Mouse (Mus musculus) heart, adult 2 months (tissue): ENCODE measurements around the gene Nupr1. TPM values are rescaled to one million over a fixed set of nuclear protein-coding genes. Genes with fewer than 3 reads are reported as not detected.

Source experiments
- DNase-seq, 2 experiments: peaks; one replicate each; pipeline ENCODE4 v3.0.0; 2021
- H3K27ac ChIP-seq: fragments of 200-600 bp; 2 replicates; pipeline ENCODE4 v1.8.1; 2022
- H3K27me3 ChIP-seq: fragments of 200-500 bp; 2 replicates; pipeline ENCODE4 v1.6.1; 2012; ENCODE audit warnings: mild to moderate bottlenecking, low read length, inconsistent platforms, mixed read lengths; ENCODE audit not compliant: control insufficient read depth, insufficient read depth
- H3K36me3 ChIP-seq: fragments of 200-500 bp; 2 replicates; pipeline ENCODE4 v1.6.1; 2012; ENCODE audit warnings: low read length, inconsistent platforms; ENCODE audit not compliant: control insufficient read depth, insufficient read depth
- H3K4me1 ChIP-seq: fragments of 200-500 bp; 2 replicates; pipeline ENCODE4 v1.6.1; 2011; ENCODE audit warnings: low read length; ENCODE audit not compliant: control insufficient read depth, insufficient read depth
- H3K4me3 ChIP-seq: fragments of 200-600 bp; 2 replicates; pipeline ENCODE4 v1.8.1; 2022
- H3K79me2 ChIP-seq: fragments of 200-500 bp; replicated peaks from 2 replicates; pipeline ENCODE4 v1.6.1; 2012; ENCODE audit warnings: mild to moderate bottlenecking, inconsistent platforms, low read length, moderate library complexity, mixed read lengths; ENCODE audit not compliant: control insufficient read depth, insufficient read depth
- H3K9ac ChIP-seq: fragments of 200-500 bp; 2 replicates; pipeline ENCODE4 v1.6.1; 2012; ENCODE audit warnings: low read depth, mild to moderate bottlenecking, control low read depth, inconsistent platforms, low read length, mixed read lengths
- CTCF ChIP-seq: fragments of 200-600 bp; IDR thresholded peaks from 2 replicates; pipeline ENCODE4 v1.8.1; 2022; ENCODE audit warnings: antibody characterized with exemption, mild to moderate bottlenecking, moderate library complexity
- EP300 ChIP-seq: fragments of 200-500 bp; IDR thresholded peaks from 2 replicates; pipeline ENCODE4 v1.6.1; 2011; ENCODE audit warnings: low read depth, low read length, control low read depth; ENCODE audit not compliant: insufficient read depth
- POLR2A ChIP-seq: fragments of 200-500 bp; IDR thresholded peaks from 2 replicates; pipeline ENCODE4 v1.6.1; 2011; ENCODE audit warnings: mild to moderate bottlenecking, low read depth, low read length, control low read depth; ENCODE audit not compliant: insufficient read depth
- WGBS: fragments of 180-500 bp; shearing (Covaris S2); methylation state at CpG from one replicate; pipeline ENCODE4 v1.1.7; 2018; 5-methylcytosine and 5-hydroxymethylcytosine counted together
- intact Hi-C: fragments of 180-260 bp; cut with DNase I; formaldehyde crosslinking; loops from one replicate; pipeline ENCODE4 v1.15.1; 2025
- polyA plus RNA-seq: library from polyadenylated mRNA; depleted of rRNA; stranded (reverse); fragments of >200 nt; gene quantifications from 2 replicates; pipeline ENCODE4 v1.2.3, GENCODE M21; 2012
- total RNA-seq, 2 experiments: library from RNA; stranded (reverse); gene quantifications; 2 replicates each; pipeline ENCODE4 v1.2.3; 2021

The Nupr1 gene
- total and polyA plus RNA-seq, 3 experiments: 4.8 to 13.9 (median 6.5) TPM

DNA sequence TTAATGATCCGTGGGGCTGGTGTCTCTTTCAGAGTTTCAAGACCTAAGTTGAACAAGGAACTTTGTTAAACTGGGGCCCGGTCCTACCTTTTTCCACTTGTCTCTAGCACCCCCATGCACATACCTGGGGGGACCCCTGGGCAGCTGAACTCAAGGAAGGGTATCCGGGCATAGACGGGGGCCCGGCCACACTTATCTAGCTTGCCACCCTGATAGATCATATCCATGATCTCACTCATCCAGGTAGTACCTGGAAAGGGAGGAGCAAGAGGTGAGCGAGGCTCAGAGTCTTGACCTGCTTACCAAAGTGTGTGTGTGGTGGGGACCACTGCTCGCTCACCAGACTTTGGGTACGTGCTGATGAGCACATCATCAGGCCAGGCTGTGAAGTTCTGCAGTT is 44.4 kb upstream of the Nupr1 start:
- TF ChIP-seq CTCF (no peak), EP300 (no peak), POLR2A (no peak)
- Histone ChIP-seq H3K27me3 (no peaks in the 10 kb centered on the region), H3K9ac (peak overlapping the region; percentile 71), H3K4me1 (peaks cover 12% of the 10 kb centered on the region), H3K36me3 (peaks cover 16% of the 10 kb centered on the region), H3K4me3 (peak overlapping the region; percentile 56), H3K79me2 (no peaks in the 10 kb centered on the region; the same call in 1 of the 2 replicates), H3K27ac (peak overlapping the region; percentile 94)
- no peak for DNase-seq
- WGBS: 96% methylated on average over 8 of the region's 8 CpGs
- intact Hi-C loops: no loop called here

DNA sequence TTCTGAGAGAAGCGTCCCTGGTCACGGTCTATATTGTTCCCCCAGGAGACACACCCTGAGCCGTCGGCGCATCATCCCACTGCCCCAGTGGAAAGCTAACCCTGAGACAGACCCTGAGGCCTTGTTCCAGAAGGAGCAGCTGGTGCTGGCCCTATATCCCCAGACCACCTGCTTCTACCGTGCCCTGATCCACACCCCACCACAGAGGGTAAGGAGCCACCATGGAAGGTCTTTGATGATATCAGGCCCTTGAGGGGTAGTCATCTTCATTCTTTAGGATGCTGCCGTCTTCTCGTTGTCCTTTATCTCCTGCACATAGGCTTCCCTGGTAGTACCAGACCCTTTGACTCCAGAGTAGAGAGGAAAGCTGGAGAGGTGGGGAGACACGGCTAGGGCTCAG is 41.5 kb upstream of the Nupr1 start:
- H3K27ac ChIP-seq: no peak overlapping the region
- H3K79me2 ChIP-seq: no peaks in the 10 kb centered on the region; the same call in 1 of the 2 replicates
- peaks cover 18% of the 10 kb centered on the region for H3K36me3 ChIP-seq
- peaks cover 19% of the 10 kb centered on the region for H3K4me1 ChIP-seq
- no peak for TF ChIP-seq EP300
- TF ChIP-seq CTCF: no peak
- TF ChIP-seq POLR2A: no peak
- no peak overlapping the region for H3K9ac ChIP-seq
- no peak overlapping the region for H3K4me3 ChIP-seq
- WGBS: 93% methylated on average over 9 of the region's 9 CpGs
- DNase-seq: no peak
- no peaks in the 10 kb centered on the region for H3K27me3 ChIP-seq
- intact Hi-C loops: no loop called here

DNA sequence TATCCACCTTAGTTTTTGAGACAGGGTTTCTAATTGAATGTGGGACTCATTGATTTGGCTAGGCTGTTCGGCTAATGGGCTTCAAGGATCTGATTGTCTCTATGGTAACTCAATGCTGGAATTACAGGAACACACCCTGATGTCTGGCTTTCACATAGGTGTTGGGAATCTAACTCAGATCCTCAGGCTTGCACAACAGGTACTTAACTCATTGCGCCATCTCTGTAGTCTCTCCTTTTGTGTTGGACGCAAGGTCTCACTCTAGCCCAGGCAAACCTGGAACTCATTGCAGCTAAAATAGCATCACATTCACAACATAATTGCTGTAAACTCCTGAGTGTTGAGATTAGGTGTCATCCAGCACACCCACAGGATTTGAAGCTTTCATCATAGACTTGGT is 39.5 kb upstream of the Nupr1 start:
- Histone ChIP-seq H3K4me1 (peaks cover 9% of the 10 kb centered on the region), H3K36me3 (peaks cover 18% of the 10 kb centered on the region), H3K79me2 (no peaks in the 10 kb centered on the region; the same call in 1 of the 2 replicates), H3K4me3 (no peak overlapping the region), H3K27ac (no peak overlapping the region), H3K27me3 (no peaks in the 10 kb centered on the region), H3K9ac (no peak overlapping the region)
- no peak for DNase-seq
- 87% methylated on average over 3 of the region's 3 CpGs for WGBS
- intact Hi-C loops: no loop called here
- no peak for TF ChIP-seq CTCF
- TF ChIP-seq POLR2A: no peak
- TF ChIP-seq EP300: no peak

DNA sequence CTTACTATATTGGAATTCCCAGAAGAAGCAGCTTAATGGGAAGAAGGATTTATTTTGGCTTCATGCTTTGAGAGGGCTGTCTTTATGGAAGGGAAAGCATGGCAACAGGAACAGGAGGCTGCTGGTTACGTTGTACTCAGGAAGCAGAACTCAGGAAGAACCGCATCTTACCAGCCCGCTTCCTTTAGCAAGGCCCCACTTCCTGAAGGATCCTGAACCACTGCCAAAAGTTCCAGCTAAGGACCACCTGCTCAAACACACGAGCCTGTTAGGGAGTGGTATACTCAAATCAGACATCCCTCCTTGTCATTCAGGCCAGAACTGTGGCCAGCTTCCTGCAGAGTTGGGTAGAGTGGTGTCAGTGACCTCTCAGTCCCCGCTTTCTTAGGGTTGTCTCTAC is 37.8 kb upstream of the Nupr1 start:
- Histone ChIP-seq H3K27ac (peak overlapping the region; percentile 49), H3K27me3 (no peaks in the 10 kb centered on the region), H3K4me1 (peaks cover 14% of the 10 kb centered on the region), H3K79me2 (no peaks in the 10 kb centered on the region), H3K36me3 (peaks cover 10% of the 10 kb centered on the region), H3K9ac (no peak overlapping the region), H3K4me3 (no peak overlapping the region)
- intact Hi-C loops: loop anchor here (2.0 kb wide), 1 partner anchor 16 kb away; no protein-coding TSS in a partner anchor
- WGBS: 37% methylated on average over 5 of the region's 5 CpGs
- no peak for TF ChIP-seq EP300
- peak; percentile 32; the same call in 1 of the 2 replicates for TF ChIP-seq POLR2A
- no peak for TF ChIP-seq CTCF
- no peak for DNase-seq

DNA sequence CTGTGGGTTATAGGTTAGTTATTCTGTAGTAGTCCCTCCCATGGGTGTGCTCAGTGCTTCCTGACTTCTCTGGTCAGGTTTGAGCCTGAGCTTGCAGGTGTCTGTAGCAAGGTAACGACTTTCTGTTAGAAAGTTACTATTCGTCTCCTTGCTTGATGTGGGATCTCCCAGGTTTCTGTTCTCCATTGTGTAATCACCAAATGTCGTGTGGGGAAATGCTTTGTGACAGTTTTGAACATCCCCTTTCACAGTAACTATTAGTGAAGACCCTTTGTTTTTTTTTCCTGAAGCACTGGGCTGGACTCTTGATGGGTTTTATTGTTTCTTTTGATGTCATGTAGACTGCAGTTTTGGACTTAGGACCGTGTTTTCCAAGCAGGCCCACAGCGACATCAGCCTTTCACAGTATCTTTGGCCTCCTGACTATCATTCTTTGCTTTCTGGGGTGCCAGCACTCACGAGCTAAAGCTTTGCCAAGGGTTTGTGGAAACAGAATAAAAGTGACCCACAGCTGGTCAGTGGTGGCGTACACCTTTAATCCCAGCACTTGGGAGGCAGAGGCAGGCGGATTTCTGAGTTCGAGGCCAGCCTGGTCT is 36.9 kb upstream of the Nupr1 start:
- Histone ChIP-seq H3K4me3 (no peak overlapping the region), H3K36me3 (peaks cover 2% of the 10 kb centered on the region; the same call in 1 of the 2 replicates), H3K27me3 (no peaks in the 10 kb centered on the region), H3K4me1 (peaks cover 14% of the 10 kb centered on the region), H3K27ac (no peak overlapping the region; the same call in 1 of the 2 replicates), H3K79me2 (no peaks in the 10 kb centered on the region), H3K9ac (no peak overlapping the region)
- WGBS: 73% methylated on average over 9 of the region's 9 CpGs
- TF ChIP-seq CTCF (no peak), EP300 (no peak), POLR2A (no peak)
- DNase-seq: no peak
- intact Hi-C loops: loop anchor here (2.0 kb wide), 1 partner anchor 15 kb away; no protein-coding TSS in a partner anchor

DNA sequence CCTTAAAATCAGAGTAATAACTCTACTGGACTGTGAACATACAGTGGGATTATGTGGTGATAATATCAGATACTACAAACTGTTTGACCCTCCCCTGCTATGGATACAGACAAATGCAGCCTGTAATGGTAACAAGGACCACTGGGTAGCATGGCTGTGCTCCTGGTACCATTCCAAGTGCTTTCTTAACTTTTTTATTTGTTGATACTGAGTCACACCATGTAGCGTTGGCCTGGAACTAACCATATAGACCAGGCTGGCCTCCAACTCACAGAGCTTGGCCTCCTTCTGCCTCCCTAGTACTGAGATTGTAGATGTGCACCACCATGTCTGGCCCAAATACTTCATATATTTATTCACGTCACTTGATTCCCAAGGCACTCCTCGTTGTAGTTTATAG is 34.6 kb upstream of the Nupr1 start:
- Histone ChIP-seq H3K9ac (no peak overlapping the region), H3K27me3 (no peaks in the 10 kb centered on the region), H3K4me1 (peaks cover 14% of the 10 kb centered on the region), H3K79me2 (no peaks in the 10 kb centered on the region), H3K4me3 (no peak overlapping the region), H3K27ac (no peak overlapping the region), H3K36me3 (peaks cover 2% of the 10 kb centered on the region; the same call in 1 of the 2 replicates)
- peak in 1 of 2 experiments; percentile 36 for DNase-seq
- intact Hi-C loops: loop anchor here (1.0 kb wide), 1 partner anchor 28 kb away; no protein-coding TSS in a partner anchor
- 92% methylated on average over 3 of the region's 3 CpGs for WGBS
- TF ChIP-seq CTCF: peak; percentile 67
- no peak for TF ChIP-seq EP300
- TF ChIP-seq POLR2A: no peak
